Mouse (Mus musculus): ENCODE measurements around the gene C1s2. TPM values are rescaled to one million over a fixed set of nuclear protein-coding genes. Genes with fewer than 3 reads are reported as not detected.
"Not testable (repeated sequence)": the region's sequence is repeated elsewhere in the genome, so short reads cannot be mapped to it uniquely, and the experiment has no call there.

C1s2 gene
- polyA plus RNA-seq, 1 experiment from 2014 or later = not detected

- H3K36me3 ChIP-seq (ENCODE audit: control insufficient read depth, insufficient read depth) = no peaks in the 10 kb centered on the region
- no peak overlapping the region for H3K4me2 ChIP-seq (replicated peaks; ENCODE audit: low read depth)
- TF ChIP-seq CTCF (IDR thresholded peaks at IDR 0.05; ENCODE audit: low read depth) = no peak
- H3K9me3 ChIP-seq (ENCODE audit: control insufficient read depth) = no peaks in the 10 kb centered on the region
- H3K27me3 ChIP-seq (replicated peaks; ENCODE audit: control insufficient read depth, insufficient read depth, low read length) = no peaks in the 10 kb centered on the region
- 70% methylated on average over 3 of the region's 3 CpGs for WGBS
- H3K4me1 ChIP-seq (replicated peaks; ENCODE audit: control insufficient read depth, insufficient read depth, low read length) = no peaks in the 10 kb centered on the region
- ATAC-seq = no peak
- no peak overlapping the region for H3K4me3 ChIP-seq (ENCODE audit: low read depth, low read length)
- H3K9ac ChIP-seq (ENCODE audit: low read depth, low read length) = no peak overlapping the region
- no peak overlapping the region for H3K27ac ChIP-seq (ENCODE audit: low read depth, low read length)
Observed at GRCm38 (mm10) chr6:124584935-124585334, 51.0 kb downstream of the C1s2 start.

- Histone ChIP-seq H3K27ac (ENCODE audit: low read depth, low read length) (no peak overlapping the region), H3K9me3 (ENCODE audit: control insufficient read depth) (no peaks in the 10 kb centered on the region), H3K9ac (ENCODE audit: low read depth, low read length) (no peak overlapping the region), H3K36me3 (ENCODE audit: control insufficient read depth, insufficient read depth) (no peaks in the 10 kb centered on the region), H3K4me1 (replicated peaks; ENCODE audit: control insufficient read depth, insufficient read depth, low read length) (no peaks in the 10 kb centered on the region), H3K27me3 (replicated peaks; ENCODE audit: control insufficient read depth, insufficient read depth, low read length) (no peaks in the 10 kb centered on the region), H3K4me3 (ENCODE audit: low read depth, low read length) (no peak overlapping the region), H3K4me2 (replicated peaks; ENCODE audit: low read depth) (no peak overlapping the region)
- 100% methylated on average over 1 of the region's 1 CpGs for WGBS
- TF ChIP-seq CTCF (IDR thresholded peaks at IDR 0.05; ENCODE audit: low read depth) = no peak
- ATAC-seq = no peak
Observed at GRCm38 (mm10) chr6:124582231-124582630, 53.7 kb downstream of the C1s2 start.

- not testable (repeated sequence) for H3K27me3 ChIP-seq (replicated peaks; ENCODE audit: control insufficient read depth, insufficient read depth, low read length); H3K4me3 ChIP-seq (ENCODE audit: low read depth, low read length); H3K36me3 ChIP-seq (ENCODE audit: control insufficient read depth, insufficient read depth); H3K9ac ChIP-seq (ENCODE audit: low read depth, low read length); H3K9me3 ChIP-seq (ENCODE audit: control insufficient read depth); H3K4me2 ChIP-seq (replicated peaks; ENCODE audit: low read depth); ATAC-seq; H3K4me1 ChIP-seq (replicated peaks; ENCODE audit: control insufficient read depth, insufficient read depth, low read length); H3K27ac ChIP-seq (ENCODE audit: low read depth, low read length)
- 86% methylated on average over 7 of the region's 7 CpGs for WGBS
Observed at GRCm38 (mm10) chr6:124580155-124580554, 55.7 kb downstream of the C1s2 start.

GRCm38 (mm10) chr6:124575155-124575678, 60.7 kb downstream of the C1s2 start:
- WGBS = 80% methylated on average over 3 of the region's 3 CpGs
- not testable (repeated sequence) for H3K27ac ChIP-seq (ENCODE audit: low read depth, low read length); H3K36me3 ChIP-seq (ENCODE audit: control insufficient read depth, insufficient read depth); H3K4me3 ChIP-seq (ENCODE audit: low read depth, low read length); H3K4me2 ChIP-seq (replicated peaks; ENCODE audit: low read depth); ATAC-seq; H3K9ac ChIP-seq (ENCODE audit: low read depth, low read length); H3K9me3 ChIP-seq (ENCODE audit: control insufficient read depth); H3K4me1 ChIP-seq (replicated peaks; ENCODE audit: control insufficient read depth, insufficient read depth, low read length); H3K27me3 ChIP-seq (replicated peaks; ENCODE audit: control insufficient read depth, insufficient read depth, low read length)

Other genes with a start within 250 kb of the C1s2 start
- gene Pex5, start 221.0 kb downstream of the C1s2 start, polyA plus RNA-seq (2015; fragmentation: Nextera tagmentation; extraction: Ambion mirVana) = 30.1 and 33.6 TPM in 2 replicates
- 2.7 and 3.4 TPM in 2 replicates for gene Clstn3, start 171.3 kb downstream of the C1s2 start, polyA plus RNA-seq (2015; fragmentation: Nextera tagmentation; extraction: Ambion mirVana)
- gene C1rl, start 143.0 kb downstream of the C1s2 start, polyA plus RNA-seq (2015; fragmentation: Nextera tagmentation; extraction: Ambion mirVana) = 1.9 TPM in 2 replicates
- 6.9 and 7.5 TPM in 2 replicates for gene C1ra, start 123.7 kb downstream of the C1s2 start, polyA plus RNA-seq (2015; fragmentation: Nextera tagmentation; extraction: Ambion mirVana)
- gene C1s1, start 93.7 kb downstream of the C1s2 start, polyA plus RNA-seq (2015; fragmentation: Nextera tagmentation; extraction: Ambion mirVana) = 9.1 and 10.4 TPM in 2 replicates
- gene C1rb, start 65.8 kb downstream of the C1s2 start, polyA plus RNA-seq (2015; fragmentation: Nextera tagmentation; extraction: Ambion mirVana) = not detected in 2 replicates
- gene Lpcat3, start 26.9 kb upstream of the C1s2 start, polyA plus RNA-seq (2015; fragmentation: Nextera tagmentation; extraction: Ambion mirVana) = 209 and 212 TPM in 2 replicates
- 96.6 and 97.3 TPM in 2 replicates for gene Emg1, start 76.1 kb upstream of the C1s2 start, polyA plus RNA-seq (2015; fragmentation: Nextera tagmentation; extraction: Ambion mirVana)
- 249 and 255 TPM in 2 replicates for gene Phb2, start 76.3 kb upstream of the C1s2 start, polyA plus RNA-seq (2015; fragmentation: Nextera tagmentation; extraction: Ambion mirVana)
- 17.4 TPM in 2 replicates for gene Ptpn6, start 102.6 kb upstream of the C1s2 start, polyA plus RNA-seq (2015; fragmentation: Nextera tagmentation; extraction: Ambion mirVana)
- 238 and 259 TPM in 2 replicates for gene Grcc10, start 105.3 kb upstream of the C1s2 start, polyA plus RNA-seq (2015; fragmentation: Nextera tagmentation; extraction: Ambion mirVana)
- gene Gm45234, start 119.9 kb upstream of the C1s2 start, polyA plus RNA-seq (2015; fragmentation: Nextera tagmentation; extraction: Ambion mirVana) = not detected in 2 replicates
- gene Atn1, start 120.4 kb upstream of the C1s2 start, polyA plus RNA-seq (2015; fragmentation: Nextera tagmentation; extraction: Ambion mirVana) = 7.6 and 8.4 TPM in 2 replicates
- gene Eno2, start 133.6 kb upstream of the C1s2 start, polyA plus RNA-seq (2015; fragmentation: Nextera tagmentation; extraction: Ambion mirVana) = 3.5 and 4.6 TPM in 2 replicates
- gene Lrrc23, start 143.6 kb upstream of the C1s2 start, polyA plus RNA-seq (2015; fragmentation: Nextera tagmentation; extraction: Ambion mirVana) = 0.21 TPM in 1 of 2 replicates, not detected in the other
- gene Spsb2, start 172.6 kb upstream of the C1s2 start, polyA plus RNA-seq (2015; fragmentation: Nextera tagmentation; extraction: Ambion mirVana) = 57.7 and 69.5 TPM in 2 replicates
- gene Tpi1, start 178.2 kb upstream of the C1s2 start, polyA plus RNA-seq (2015; fragmentation: Nextera tagmentation; extraction: Ambion mirVana) = 489 and 537 TPM in 2 replicates
- 44.8 and 45.0 TPM in 2 replicates for gene Usp5, start 193.4 kb upstream of the C1s2 start, polyA plus RNA-seq (2015; fragmentation: Nextera tagmentation; extraction: Ambion mirVana)
- gene Cdca3, start 193.5 kb upstream of the C1s2 start, polyA plus RNA-seq (2015; fragmentation: Nextera tagmentation; extraction: Ambion mirVana) = 45.4 and 57.4 TPM in 2 replicates
- 0.42 and 0.47 TPM in 2 replicates for gene Gnb3, start 204.2 kb upstream of the C1s2 start, polyA plus RNA-seq (2015; fragmentation: Nextera tagmentation; extraction: Ambion mirVana)
- 4.5 and 4.6 TPM in 2 replicates for gene P3h3, start 221.7 kb upstream of the C1s2 start, polyA plus RNA-seq (2015; fragmentation: Nextera tagmentation; extraction: Ambion mirVana)
- gene Gpr162, start 227.9 kb upstream of the C1s2 start, polyA plus RNA-seq (2015; fragmentation: Nextera tagmentation; extraction: Ambion mirVana) = 0.46 and 0.64 TPM in 2 replicates

Measured in intestine, postnatal 0 days (tissue).